Mouse (Mus musculus) hematopoietic stem cell, adult 5-6 weeks (primary cell): ENCODE measurements around the gene G0s2. TPM values are rescaled to one million over a fixed set of nuclear protein-coding genes. Genes with fewer than 3 reads are reported as not detected.
"Not testable (repeated sequence)": the region's sequence is repeated elsewhere in the genome, so short reads cannot be mapped to it uniquely, and the experiment has no call there.

Source experiments
- ATAC-seq, 2 experiments: fragments of 125-278 bp in 1 of 2; replicated peaks in 1 of 2; 2 replicates each; pipeline ENCODE4 v1.8.0; 2016 to 2017; ENCODE audit warnings: inconsistent platforms in 2 of 2, mild to moderate bottlenecking in 2 of 2, moderate number of reproducible peaks in 2 of 2, low read depth in 1 of 2, moderate TSS enrichment in 1 of 2; ENCODE audit not compliant: low FRiP score in 2 of 2, poor library complexity in 2 of 2, severe bottlenecking in 2 of 2, insufficient read depth in 1 of 2, low TSS enrichment in 1 of 2
- total RNA-seq: library from RNA; stranded (forward); fragments of 172-1452, 232-1000 nt; gene quantifications from 2 replicates; pipeline ENCODE4 v1.2.3, GENCODE M21; 2017

The G0s2 gene
- total RNA-seq, 1 experiment from 2014 or later, result 12.0 TPM

- no peak for ATAC-seq
Measured at GRCm38 (mm10) chr1:193293926-193294325, 20.9 kb upstream of the G0s2 start.

DNA sequence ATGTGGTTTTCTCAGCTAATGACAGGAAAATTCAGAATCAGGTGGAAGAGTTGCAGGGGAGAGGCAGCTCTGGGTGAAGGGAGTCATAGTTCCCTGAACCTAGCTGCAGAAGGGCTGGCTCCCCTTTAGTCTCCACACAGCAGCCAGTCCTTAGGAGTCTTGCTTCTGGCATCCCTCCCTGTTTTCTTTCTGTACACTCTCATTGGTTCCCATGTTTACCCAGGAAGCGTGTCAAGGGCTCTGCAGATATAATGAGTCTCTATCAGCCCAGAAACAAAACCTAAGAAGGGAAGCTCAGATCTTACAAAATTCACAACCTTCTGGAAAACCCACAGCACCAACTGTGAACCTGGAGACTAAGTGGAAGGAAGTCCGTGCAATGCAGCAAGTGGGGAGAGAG is 20.0 kb upstream of the G0s2 start:
- ATAC-seq, result peak; percentile 27 to 32; a peak in 2 of 4 replicates

- ATAC-seq, result no peak
Measured at GRCm38 (mm10) chr1:193290686-193291085, 17.7 kb upstream of the G0s2 start.

DNA sequence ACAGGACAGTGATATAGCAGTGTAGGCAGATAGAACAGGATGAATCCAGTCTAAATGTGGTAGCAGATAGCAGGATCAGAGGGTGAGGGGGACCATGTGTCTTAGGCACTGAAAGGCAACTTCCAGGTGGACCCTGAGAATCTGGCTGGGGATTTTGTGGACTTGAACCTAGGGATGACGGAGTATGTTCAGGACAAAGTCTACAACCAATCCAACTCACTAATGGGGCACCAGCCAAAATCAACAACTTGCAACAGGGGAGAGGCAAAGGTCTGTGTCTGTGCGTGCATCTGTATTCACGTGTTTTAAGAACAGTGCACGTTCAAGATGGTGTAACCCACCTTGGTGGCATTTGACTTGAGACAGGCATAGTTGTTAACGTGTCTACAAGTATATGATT is 16.9 kb upstream of the G0s2 start:
- no peak for ATAC-seq

GRCm38 (mm10) chr1:193289076-193289475 is 16.1 kb upstream of the G0s2 start:
- no peak for ATAC-seq

DNA sequence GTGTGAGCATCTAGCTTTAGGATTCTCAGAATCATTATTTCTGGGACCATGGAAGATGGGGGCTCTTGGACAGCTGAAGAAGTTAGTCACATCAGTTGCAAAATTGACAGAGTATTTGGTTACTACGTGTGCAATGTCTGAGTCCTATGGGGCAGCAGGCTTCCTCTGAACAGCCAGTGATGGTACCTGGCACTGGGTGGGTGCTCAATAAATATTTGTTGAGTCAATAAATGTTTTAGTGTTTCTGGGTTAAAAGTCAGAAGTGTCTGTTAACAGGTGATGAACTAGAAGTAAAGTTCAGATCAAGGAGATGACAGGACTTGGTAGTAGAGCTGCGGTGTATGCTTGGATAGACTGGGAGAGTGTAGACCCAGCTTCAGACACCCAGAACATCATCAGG is 14.6 kb upstream of the G0s2 start:
- ATAC-seq, result no peak

GRCm38 (mm10) chr1:193285766-193286325 is 12.8 kb upstream of the G0s2 start:
- ATAC-seq, result not testable (repeated sequence)

GRCm38 (mm10) chr1:193284228-193284779 is 11.3 kb upstream of the G0s2 start:
- no peak for ATAC-seq

DNA sequence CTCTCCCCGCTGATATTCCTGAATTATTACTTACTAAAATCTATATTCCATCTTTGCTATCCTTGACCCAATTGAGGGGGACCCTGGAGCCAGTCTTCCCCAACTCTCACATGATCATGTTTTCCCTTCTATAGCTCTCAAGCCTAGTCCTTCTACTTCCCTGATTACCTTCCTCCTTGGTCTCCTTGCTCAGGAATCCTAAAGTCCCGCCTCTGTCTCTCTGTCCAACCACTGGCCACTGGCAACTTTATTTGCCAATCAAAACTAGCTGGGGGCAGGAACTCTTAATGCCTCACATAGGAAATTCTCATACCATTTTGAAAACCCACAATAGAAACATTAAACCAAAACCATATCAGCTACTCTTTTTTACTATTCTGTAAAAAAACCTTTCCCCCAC is 8.3 kb upstream of the G0s2 start:
- ATAC-seq, result no peak

GRCm38 (mm10) chr1:193279492-193279891 is 6.5 kb upstream of the G0s2 start:
- ATAC-seq, result peak in 1 of 2 experiments; percentile 51; a peak in 2 of 4 replicates

GRCm38 (mm10) chr1:193278414-193279045 is 5.5 kb upstream of the G0s2 start:
- ATAC-seq, result no peak

GRCm38 (mm10) chr1:193274407-193275071 is 1.5 kb upstream of the G0s2 start:
- peak in 1 of 2 experiments; percentile 33; a peak in 2 of 4 replicates for ATAC-seq

DNA sequence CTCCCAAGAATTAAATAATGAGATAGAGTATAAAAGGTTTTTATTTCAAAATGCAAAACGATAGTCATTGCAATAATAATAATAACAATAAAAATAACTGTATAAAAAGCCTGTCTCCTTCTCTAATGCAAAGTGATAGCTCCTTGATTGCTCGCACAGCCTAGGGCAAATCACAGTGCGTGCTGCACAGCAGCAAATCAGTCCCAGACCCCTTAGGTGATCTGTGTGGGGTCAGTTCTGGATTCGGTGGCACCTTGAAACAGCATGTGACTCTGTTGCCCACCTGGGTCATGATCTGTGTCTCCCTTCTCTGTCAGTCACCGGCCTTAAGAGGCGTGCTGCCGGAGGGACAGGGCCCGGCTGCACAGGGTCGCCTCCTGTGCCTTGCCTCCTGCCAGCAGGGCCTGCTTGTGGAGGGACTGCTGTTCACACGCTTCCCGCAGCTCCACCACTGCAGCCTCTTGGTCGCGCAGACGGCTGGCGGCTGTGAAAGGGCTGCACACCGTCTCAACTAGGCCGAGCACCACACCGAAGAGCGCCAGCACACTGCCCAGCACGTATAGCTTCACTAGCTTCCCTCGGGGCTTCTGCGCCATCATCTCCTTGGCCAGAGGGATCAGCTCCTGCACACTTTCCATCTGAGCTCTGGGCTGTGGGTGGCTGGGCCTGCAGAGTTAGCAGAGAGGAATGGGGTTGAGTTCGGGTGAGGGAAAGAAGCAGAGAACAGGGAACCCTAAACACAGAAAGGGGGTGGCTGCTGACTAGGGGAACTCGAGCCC is 691 bp downstream of the G0s2 start:
- ATAC-seq, result no peak

DNA sequence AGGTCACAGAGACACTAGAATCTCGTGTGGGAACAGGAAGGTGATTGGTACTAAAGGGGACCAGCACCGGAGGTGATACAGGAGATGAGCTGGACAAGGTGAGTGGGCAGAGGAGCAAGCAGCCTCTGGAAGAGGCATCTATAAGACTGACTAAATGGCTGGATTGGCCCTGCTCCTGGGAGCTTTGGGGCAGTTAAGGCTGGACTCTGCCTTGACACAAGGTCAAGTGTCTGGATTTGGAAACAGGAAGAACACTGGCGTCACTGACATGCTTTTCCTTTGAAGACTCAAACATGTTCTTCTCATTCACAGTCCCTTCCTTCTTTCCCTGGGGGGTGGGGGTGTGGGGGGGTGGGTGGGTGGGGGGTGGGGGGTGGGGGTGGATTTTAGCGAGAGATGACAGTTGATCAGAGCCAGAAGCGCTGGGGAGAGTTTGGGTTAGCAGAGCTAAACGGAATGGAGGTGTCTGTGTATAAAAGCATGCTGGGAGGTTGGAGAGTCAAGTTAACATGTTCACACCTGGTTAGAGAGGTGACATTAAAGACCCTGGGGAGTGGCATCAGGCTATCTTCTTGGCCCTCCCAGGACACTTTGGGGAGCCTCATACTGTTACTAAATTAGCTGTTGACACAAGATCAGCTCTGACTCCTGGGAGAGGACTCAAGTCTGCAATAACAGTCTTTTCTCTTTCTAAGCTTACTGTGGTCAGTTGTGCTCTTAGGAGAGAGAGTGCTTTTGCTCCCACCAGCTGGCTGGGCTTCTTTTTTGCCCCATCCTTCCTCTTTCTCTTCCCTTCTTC is 1.9 kb downstream of the G0s2 start:
- ATAC-seq, result no peak

GRCm38 (mm10) chr1:193265734-193266133 is 7.3 kb downstream of the G0s2 start:
- ATAC-seq, result no peak

DNA sequence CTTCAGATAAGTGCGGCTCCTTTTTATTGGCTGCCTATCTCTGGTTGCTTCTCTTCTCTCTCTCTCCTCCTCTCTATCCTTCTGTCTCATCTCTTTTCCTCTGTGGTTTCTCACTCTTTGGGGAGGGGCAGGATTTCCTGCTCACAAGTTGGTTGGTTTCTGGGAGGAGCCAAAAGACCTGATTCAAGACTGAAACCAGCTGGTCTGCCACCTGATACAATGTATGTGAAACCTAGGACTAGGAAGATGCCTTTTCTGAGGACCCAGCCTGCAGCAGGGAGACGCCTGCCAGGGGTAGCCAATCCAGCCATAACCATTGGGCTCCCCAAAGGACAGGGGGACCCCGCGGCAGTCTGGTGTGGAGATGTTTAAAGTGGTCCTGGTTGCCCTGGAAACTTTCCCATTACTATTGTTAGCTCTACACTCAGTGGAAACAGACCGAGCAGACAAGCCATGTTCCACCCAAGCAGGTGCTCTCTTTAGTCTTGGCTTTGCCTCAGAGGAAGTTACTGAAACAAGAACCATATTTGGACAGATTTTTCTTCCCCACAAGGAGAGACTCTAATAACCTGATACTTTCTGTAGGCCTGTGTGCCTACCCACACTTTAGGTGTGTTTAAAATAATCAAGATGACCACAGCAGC is 8.9 kb downstream of the G0s2 start, which contains the start of gene Hsd11b1:
Hsd11b1 (minus strand) TSS at position 121 of the 644 bp plus-strand sequence.
- ATAC-seq, result peak; percentile 72 to 74
